Mouse (Mus musculus): ENCODE results near the gene Clec11a.

DNA sequence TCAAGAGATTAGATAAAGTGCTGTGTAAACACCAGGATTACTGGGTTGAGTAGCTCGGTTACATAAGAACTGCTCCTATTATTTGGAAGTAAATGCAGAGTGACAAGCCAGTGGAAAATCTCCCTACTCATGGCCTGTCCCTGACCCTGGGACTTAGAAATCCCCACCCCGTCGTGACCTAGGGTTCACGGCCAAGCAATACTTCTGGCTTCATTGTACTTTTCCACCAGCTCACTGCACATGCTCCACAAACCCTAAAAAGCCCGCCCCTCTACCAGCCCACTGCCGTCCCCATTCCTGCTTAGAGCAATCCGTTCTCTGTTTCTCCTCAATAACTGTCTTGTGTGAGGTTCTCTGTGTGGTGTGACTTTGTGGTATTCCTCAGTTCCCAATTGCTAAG lies 18.9 kb downstream of the Clec11a start:
- TF ChIP-seq CTCF (IDR thresholded peaks at IDR 0.05; ENCODE audit: low read depth) (no peak), EP300 (IDR thresholded peaks at IDR 0.05; ENCODE audit: low read depth) (no peak)

Measured in liver, postnatal 0 days (tissue).